Mouse (Mus musculus) embryonic facial prominence, embryonic 13.5 days (tissue): Measurements from ENCODE around the gene Chn2. TPM values are rescaled to one million over a fixed set of nuclear protein-coding genes. Genes with fewer than 3 reads are reported as not detected.

ENCODE experiments used
- ATAC-seq: fragments of 200-750 bp; cut with Nextera tagmentation; 2 replicates; pipeline ENCODE4 v1.8.0; 2017; ENCODE audit warnings: low read depth; ENCODE audit not compliant: insufficient number of reproducible peaks, insufficient read depth, low FRiP score, low TSS enrichment
- H3K27ac ChIP-seq: fragments of 300-500 bp; sonication (generic); 2 replicates; pipeline ENCODE4 v1.5.1; 2015; ENCODE audit warnings: moderate library complexity, mild to moderate bottlenecking, inconsistent platforms
- H3K27me3 ChIP-seq: fragments of 300-500 bp; sonication (generic); 2 replicates; pipeline ENCODE4 v1.6.1; 2015; ENCODE audit warnings: mild to moderate bottlenecking, inconsistent platforms
- H3K36me3 ChIP-seq: fragments of 300-500 bp; sonication (generic); 2 replicates; pipeline ENCODE4 v1.6.1; 2015; ENCODE audit warnings: mild to moderate bottlenecking, inconsistent platforms
- H3K4me1 ChIP-seq: fragments of 300-500 bp; sonication (generic); 2 replicates; pipeline ENCODE4 v1.6.1; 2015; ENCODE audit warnings: inconsistent platforms
- H3K4me2 ChIP-seq: fragments of 300-500 bp; sonication (generic); 2 replicates; pipeline ENCODE4 v1.6.1; 2015; ENCODE audit warnings: moderate library complexity, mild to moderate bottlenecking, inconsistent platforms
- H3K4me3 ChIP-seq: fragments of 300-500 bp; sonication (generic); 2 replicates; pipeline ENCODE4 v1.5.1; 2015; ENCODE audit warnings: mild to moderate bottlenecking, inconsistent platforms
- H3K9ac ChIP-seq: fragments of 300-500 bp; sonication (generic); 2 replicates; pipeline ENCODE4 v1.6.1; 2015; ENCODE audit warnings: mild to moderate bottlenecking, inconsistent platforms
- H3K9me3 ChIP-seq: fragments of 300-500 bp; sonication (generic); 2 replicates; pipeline ENCODE4 v1.6.1; 2016; ENCODE audit warnings: inconsistent platforms
- WGBS: fragments of 180-500 bp; shearing (Covaris S2); methylation state at CpG from one replicate; pipeline ENCODE4 v1.1.7; 2015; ENCODE audit warnings: mixed read lengths; 5-methylcytosine and 5-hydroxymethylcytosine counted together
- polyA plus RNA-seq: library from polyadenylated mRNA; unstranded; fragments of >200 nt; fragmentation: Nextera tagmentation; extraction: Ambion mirVana; gene quantifications from 2 replicates; pipeline ENCODE4 v1.2.1, GENCODE M21; 2015

The Chn2 gene
- polyA plus RNA-seq, 1 experiment from 2014 or later = 9.7 TPM

DNA sequence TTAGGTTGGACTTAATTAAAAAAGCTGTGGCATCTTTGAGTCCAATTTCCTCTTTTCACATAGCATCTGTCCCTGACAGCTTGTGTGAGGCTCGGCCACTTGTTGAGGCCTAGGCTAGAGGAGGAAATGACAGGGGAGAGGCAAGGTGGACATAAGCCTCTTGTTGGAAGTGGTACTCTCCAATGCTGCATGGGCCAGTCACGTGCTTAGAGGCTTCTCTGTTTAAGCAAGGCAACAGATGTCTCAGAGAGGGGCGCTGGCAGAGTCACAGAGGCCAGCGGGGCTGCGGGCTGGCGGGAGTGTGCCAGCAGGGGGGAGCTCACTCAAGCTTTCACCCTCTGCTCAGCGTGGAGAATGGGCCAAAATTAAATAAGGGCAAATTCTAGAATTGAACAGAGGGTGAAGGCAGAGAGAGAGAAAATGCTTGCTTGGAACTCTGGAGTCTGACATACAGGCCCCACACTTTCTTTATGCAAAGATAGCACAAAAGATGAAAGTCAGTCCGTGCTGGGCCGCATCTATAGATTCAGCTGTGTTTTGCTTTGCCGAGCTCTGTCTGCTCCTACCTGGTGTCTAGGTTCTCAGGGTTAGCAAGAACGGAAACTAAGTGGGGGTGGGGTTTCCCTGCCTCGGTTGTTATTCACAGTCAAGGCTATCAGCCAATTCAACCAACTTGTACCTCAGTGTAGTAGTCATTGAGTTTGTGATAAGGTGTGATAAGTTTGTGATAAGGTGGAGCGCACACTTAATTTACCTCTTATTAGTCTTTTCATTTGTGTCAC, 80.7 kb downstream of the Chn2 start:
- Histone ChIP-seq H3K4me2 (no peak overlapping the region), H3K27me3 (no peaks in the 10 kb centered on the region), H3K36me3 (no peaks in the 10 kb centered on the region), H3K4me3 (no peak overlapping the region), H3K9me3 (no peaks in the 10 kb centered on the region), H3K27ac (no peak overlapping the region), H3K4me1 (peaks cover 9% of the 10 kb centered on the region; the same call in 1 of the 2 replicates), H3K9ac (no peak overlapping the region)
- 36% methylated on average over 13 of the region's 13 CpGs for WGBS
- no peak for ATAC-seq

DNA sequence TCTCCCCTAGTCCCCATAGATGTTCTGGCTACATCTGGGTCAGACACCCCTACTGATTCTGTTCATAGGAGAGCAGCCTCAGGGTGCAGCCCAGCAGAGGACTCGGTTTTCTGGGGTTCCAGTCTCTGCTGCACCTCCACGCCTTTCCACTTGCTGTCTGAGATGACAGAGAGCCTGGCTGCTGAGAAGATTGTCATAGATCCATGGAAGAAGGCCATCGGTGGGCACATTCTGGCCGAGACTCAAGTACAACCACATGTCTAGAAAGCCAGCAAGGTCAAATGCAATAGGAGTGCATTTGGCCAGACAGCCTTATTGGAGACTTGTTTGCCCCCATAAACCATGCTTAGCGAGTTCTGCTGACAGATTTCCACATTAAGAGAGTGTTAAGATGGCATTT, 81.5 kb downstream of the Chn2 start:
- H3K9me3 ChIP-seq = no peaks in the 10 kb centered on the region
- WGBS = 84% methylated on average over 5 of the region's 5 CpGs
- H3K9ac ChIP-seq = no peak overlapping the region
- no peak overlapping the region for H3K27ac ChIP-seq
- no peaks in the 10 kb centered on the region for H3K36me3 ChIP-seq
- no peak overlapping the region for H3K4me2 ChIP-seq
- H3K4me1 ChIP-seq = peaks cover 9% of the 10 kb centered on the region; the same call in 1 of the 2 replicates
- ATAC-seq = no peak
- H3K4me3 ChIP-seq = no peak overlapping the region
- H3K27me3 ChIP-seq = no peaks in the 10 kb centered on the region

- H3K4me3 ChIP-seq = no peak overlapping the region
- no peak overlapping the region for H3K27ac ChIP-seq
- no peak overlapping the region for H3K9ac ChIP-seq
- no peak for ATAC-seq
- 81% methylated on average over 3 of the region's 3 CpGs for WGBS
- peaks cover 12% of the 10 kb centered on the region for H3K4me1 ChIP-seq
- no peaks in the 10 kb centered on the region for H3K36me3 ChIP-seq
- no peaks in the 10 kb centered on the region for H3K9me3 ChIP-seq
- H3K4me2 ChIP-seq = no peak overlapping the region
- H3K27me3 ChIP-seq = no peaks in the 10 kb centered on the region; the same call in 1 of the 2 replicates
Measured at GRCm38 (mm10) chr6:54124519-54124918, 85.2 kb downstream of the Chn2 start.

- no peak for ATAC-seq
- Histone ChIP-seq H3K27ac (no peak overlapping the region), H3K9me3 (no peaks in the 10 kb centered on the region), H3K36me3 (no peaks in the 10 kb centered on the region), H3K27me3 (no peaks in the 10 kb centered on the region; the same call in 1 of the 2 replicates), H3K4me3 (no peak overlapping the region), H3K4me1 (peaks cover 4% of the 10 kb centered on the region), H3K9ac (no peak overlapping the region), H3K4me2 (no peak overlapping the region)
- 77% methylated on average over 5 of the region's 5 CpGs for WGBS
Measured at GRCm38 (mm10) chr6:54125536-54125935, 86.2 kb downstream of the Chn2 start.

- Histone ChIP-seq H3K27ac (no peak overlapping the region), H3K4me2 (no peak overlapping the region), H3K36me3 (no peaks in the 10 kb centered on the region), H3K9me3 (no peaks in the 10 kb centered on the region), H3K9ac (no peak overlapping the region), H3K4me1 (peaks cover 3% of the 10 kb centered on the region), H3K27me3 (no peaks in the 10 kb centered on the region; the same call in 1 of the 2 replicates), H3K4me3 (no peak overlapping the region)
- no peak for ATAC-seq
- WGBS = 74% methylated on average over 9 of the region's 9 CpGs
Measured at GRCm38 (mm10) chr6:54126225-54126992, 87.1 kb downstream of the Chn2 start.

DNA sequence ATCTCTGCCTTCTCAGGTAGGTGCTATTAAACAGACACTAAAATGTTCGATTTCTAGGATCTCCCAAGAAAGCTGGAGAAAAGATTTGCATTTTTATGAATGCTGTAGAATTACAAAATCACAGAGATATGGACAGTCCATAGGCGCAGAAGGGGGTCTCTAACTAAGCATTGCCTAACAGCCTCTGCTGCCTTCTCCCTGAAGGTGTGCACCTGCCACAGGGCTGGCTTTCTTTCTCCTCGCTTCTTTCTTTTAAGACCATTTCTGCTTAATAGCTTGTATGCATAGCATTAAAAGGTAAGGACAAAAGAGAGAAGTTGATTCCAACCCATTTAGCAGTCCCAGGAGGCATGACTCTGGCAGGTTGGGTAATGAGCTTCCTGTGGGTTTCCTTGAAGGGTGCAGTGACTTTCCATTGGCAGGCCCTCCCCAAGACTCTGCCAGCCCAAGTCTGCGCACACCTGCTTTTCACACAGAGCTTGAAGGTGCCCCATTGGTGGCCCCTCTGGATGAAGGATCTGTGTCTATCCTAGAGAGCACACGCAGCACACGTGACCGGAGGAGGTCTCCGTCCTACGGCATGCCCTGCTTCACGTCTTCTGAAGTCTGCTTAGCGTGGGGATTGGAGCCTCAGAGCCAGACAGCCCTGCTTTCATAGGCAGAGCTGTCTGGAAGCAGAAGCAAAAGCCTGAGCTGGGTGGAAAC, 87.8 kb downstream of the Chn2 start:
- no peak overlapping the region for H3K9ac ChIP-seq
- peaks cover 3% of the 10 kb centered on the region for H3K4me1 ChIP-seq
- no peak overlapping the region for H3K4me3 ChIP-seq
- no peak overlapping the region for H3K4me2 ChIP-seq
- no peak for ATAC-seq
- H3K27me3 ChIP-seq = no peaks in the 10 kb centered on the region; the same call in 1 of the 2 replicates
- H3K27ac ChIP-seq = no peak overlapping the region
- H3K36me3 ChIP-seq = no peaks in the 10 kb centered on the region
- 82% methylated on average over 11 of the region's 11 CpGs for WGBS
- no peaks in the 10 kb centered on the region for H3K9me3 ChIP-seq

GRCm38 (mm10) chr6:54128702-54129101, 89.3 kb downstream of the Chn2 start:
- no peak overlapping the region for H3K4me2 ChIP-seq
- ATAC-seq = no peak
- H3K27ac ChIP-seq = no peak overlapping the region
- H3K27me3 ChIP-seq = no peaks in the 10 kb centered on the region; the same call in 1 of the 2 replicates
- WGBS = 61% methylated on average over 1 of the region's 1 CpGs
- H3K9ac ChIP-seq = no peak overlapping the region
- no peak overlapping the region for H3K4me3 ChIP-seq
- peaks cover 3% of the 10 kb centered on the region for H3K4me1 ChIP-seq
- H3K36me3 ChIP-seq = no peaks in the 10 kb centered on the region
- no peaks in the 10 kb centered on the region for H3K9me3 ChIP-seq

GRCm38 (mm10) chr6:54129570-54129969, 90.2 kb downstream of the Chn2 start:
- WGBS = 83% methylated on average over 2 of the region's 2 CpGs
- Histone ChIP-seq H3K27ac (no peak overlapping the region), H3K4me1 (peaks cover 3% of the 10 kb centered on the region), H3K9me3 (no peaks in the 10 kb centered on the region), H3K9ac (no peak overlapping the region), H3K4me2 (no peak overlapping the region), H3K4me3 (no peak overlapping the region), H3K27me3 (no peaks in the 10 kb centered on the region; the same call in 1 of the 2 replicates), H3K36me3 (no peaks in the 10 kb centered on the region)
- ATAC-seq = no peak

- Histone ChIP-seq H3K4me3 (no peak overlapping the region), H3K36me3 (no peaks in the 10 kb centered on the region), H3K9ac (no peak overlapping the region), H3K9me3 (no peaks in the 10 kb centered on the region), H3K4me1 (peaks cover 6% of the 10 kb centered on the region), H3K27me3 (no peaks in the 10 kb centered on the region; the same call in 1 of the 2 replicates), H3K4me2 (no peak overlapping the region), H3K27ac (no peak overlapping the region)
- no peak for ATAC-seq
- 91% methylated on average over 3 of the region's 3 CpGs for WGBS
Measured at GRCm38 (mm10) chr6:54130881-54131280, 91.5 kb downstream of the Chn2 start.

GRCm38 (mm10) chr6:54132576-54132975, 93.2 kb downstream of the Chn2 start:
- H3K27ac ChIP-seq = no peak overlapping the region
- H3K4me1 ChIP-seq = 0 out of 2 replicates have a peak, but pooled peaks cover 5% of the 10 kb centered on the region
- H3K36me3 ChIP-seq = no peaks in the 10 kb centered on the region
- H3K4me2 ChIP-seq = no peak overlapping the region
- no peaks in the 10 kb centered on the region; the same call in 1 of the 2 replicates for H3K27me3 ChIP-seq
- H3K4me3 ChIP-seq = no peak overlapping the region
- no peak overlapping the region for H3K9ac ChIP-seq
- H3K9me3 ChIP-seq = no peaks in the 10 kb centered on the region
- ATAC-seq = no peak
- 88% methylated on average over 1 of the region's 1 CpGs for WGBS

DNA sequence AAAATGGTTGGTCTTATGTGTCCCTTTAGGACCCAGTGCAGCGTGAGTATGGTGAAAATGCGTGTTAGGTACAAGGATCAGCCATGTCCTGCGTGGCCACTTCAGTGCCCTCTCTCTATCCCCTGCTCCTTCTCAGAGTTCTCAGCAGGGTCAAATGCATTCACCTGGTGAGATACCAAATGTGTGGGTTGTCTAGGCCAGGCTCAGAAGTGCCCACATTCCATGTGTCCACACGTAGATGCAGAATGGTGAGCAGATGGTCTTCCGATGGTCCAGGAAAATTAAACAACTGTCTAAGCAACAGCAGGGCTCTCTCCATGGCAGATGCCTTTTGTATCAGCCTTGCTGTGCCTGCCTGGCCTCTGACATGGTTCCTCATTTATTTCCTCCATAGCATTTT, 93.9 kb downstream of the Chn2 start:
- Histone ChIP-seq H3K27me3 (no peaks in the 10 kb centered on the region), H3K4me1 (0 out of 2 replicates have a peak, but pooled peaks cover 5% of the 10 kb centered on the region), H3K9me3 (no peaks in the 10 kb centered on the region), H3K4me3 (no peak overlapping the region), H3K27ac (no peak overlapping the region), H3K9ac (no peak overlapping the region), H3K36me3 (no peaks in the 10 kb centered on the region), H3K4me2 (no peak overlapping the region)
- 76% methylated on average over 5 of the region's 5 CpGs for WGBS
- ATAC-seq = no peak
